In the genomic region with DNA sequence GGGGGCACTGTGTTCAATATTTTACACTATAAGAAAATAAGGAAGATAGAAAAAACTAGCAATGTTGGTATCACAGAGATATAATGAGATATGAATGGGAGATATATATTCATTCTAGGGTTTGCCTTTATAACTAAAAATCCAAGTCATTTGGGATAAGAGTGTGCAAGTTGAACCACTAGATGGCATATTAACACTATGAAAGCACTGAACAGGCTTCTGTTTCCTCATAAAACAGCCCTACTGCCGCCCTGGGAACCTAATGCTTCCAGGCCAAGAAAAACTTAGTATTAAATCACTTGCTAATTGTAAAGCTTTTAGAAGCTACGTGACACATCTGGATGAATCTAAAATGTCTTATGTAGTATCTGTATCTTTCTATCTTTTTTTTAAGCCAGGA, we compare ENCODE assay signal across 8 mouse cellular contexts.
DNase-seq lines count a peak whose midpoint lies in the region; ATAC-seq lines count a peak whose summit lies in the region.

No protein-coding gene starts in this region.

- peak; percentile 59 for DNase-seq in layer of hippocampus, adult 9-10 months (ENCODE audit: low spot score)
- DNase-seq in layer of hippocampus, postnatal 25 days (ENCODE audit: extremely low spot score in 1 of 2, low spot score in 1 of 2): no peak
- DNase-seq in ZHBTc4 (ENCODE audit: low read depth, low spot score): peak; percentile 18
- DNase-seq in kidney, postnatal 10 days: peak; percentile 40
- peak; percentile 4 for DNase-seq in naive thymus-derived CD4-positive, alpha-beta T cell, adult 2 months (ENCODE audit: low read depth)
- no peak for DNase-seq in frontal cortex, postnatal 14 days (ENCODE audit: low spot score in 2 of 2)
- no peak for DNase-seq in gastrocnemius, postnatal 36 days

- no peaks in the 10 kb centered on the region for H3K4me1 ChIP-seq in forebrain, embryonic 13.5 days

- no peak overlapping the region for H3K27ac ChIP-seq in forebrain, embryonic 13.5 days

- ATAC-seq in forebrain, embryonic 13.5 days: peak; percentile 95

- WGBS in forebrain, embryonic 13.5 days: 31% methylated on average over 2 of the region's 2 CpGs

- H3K9ac ChIP-seq in forebrain, embryonic 13.5 days: no peak overlapping the region

- intact Hi-C loops in gastrocnemius, postnatal 36 days (cut with DNase I): loop anchor here (5.0 kb wide), 1 partner anchor 429 kb away; no protein-coding TSS in a partner anchor

- no peaks in the 10 kb centered on the region for H3K36me3 ChIP-seq in forebrain, embryonic 13.5 days (ENCODE audit: poor library complexity, severe bottlenecking)

- no peak overlapping the region for H3K4me3 ChIP-seq in forebrain, embryonic 13.5 days

- no peak overlapping the region for H3K4me2 ChIP-seq in forebrain, embryonic 13.5 days

- H3K9me3 ChIP-seq in forebrain, embryonic 13.5 days (replicated peaks): no peaks in the 10 kb centered on the region

- no peaks in the 10 kb centered on the region for H3K27me3 ChIP-seq in forebrain, embryonic 13.5 days

Comparison
In these comparisons a context has a peak if more than half of its experiments do, and no peak if none do; other contexts are left out.
1. DNase-seq: peak in layer of hippocampus, adult 9-10 months (single experiment), ZHBTc4 (single experiment), kidney, postnatal 10 days (single experiment) and naive thymus-derived CD4-positive, alpha-beta T cell, adult 2 months (single experiment); none in layer of hippocampus, postnatal 25 days (0 of 2), frontal cortex, postnatal 14 days (0 of 2) and gastrocnemius, postnatal 36 days (0 of 2).